Mouse (Mus musculus): ENCODE measurements around the gene Dpp9. TPM values are rescaled to one million over a fixed set of nuclear protein-coding genes. Genes with fewer than 3 reads are reported as not detected.
A peak's percentile ranks its signal among the peaks of the same experiment; 100 is the strongest.

Dpp9 gene
- total RNA-seq, 2 experiments from 2014 or later, result 17.3 to 25.4 TPM

GRCm38 (mm10) chr17:56233389-56233788, 14.7 kb upstream of the Dpp9 start:
- no peak for ATAC-seq (ENCODE audit: poor library complexity, severe bottlenecking)

GRCm38 (mm10) chr17:56229943-56230342, 11.2 kb upstream of the Dpp9 start:
- no peak for ATAC-seq (ENCODE audit: poor library complexity, severe bottlenecking)

GRCm38 (mm10) chr17:56226566-56226965, 7.9 kb upstream of the Dpp9 start:
- no peak for ATAC-seq (ENCODE audit: poor library complexity, severe bottlenecking)

GRCm38 (mm10) chr17:56224916-56225315, 6.2 kb upstream of the Dpp9 start:
- no peak for ATAC-seq (ENCODE audit: poor library complexity, severe bottlenecking)

DNA sequence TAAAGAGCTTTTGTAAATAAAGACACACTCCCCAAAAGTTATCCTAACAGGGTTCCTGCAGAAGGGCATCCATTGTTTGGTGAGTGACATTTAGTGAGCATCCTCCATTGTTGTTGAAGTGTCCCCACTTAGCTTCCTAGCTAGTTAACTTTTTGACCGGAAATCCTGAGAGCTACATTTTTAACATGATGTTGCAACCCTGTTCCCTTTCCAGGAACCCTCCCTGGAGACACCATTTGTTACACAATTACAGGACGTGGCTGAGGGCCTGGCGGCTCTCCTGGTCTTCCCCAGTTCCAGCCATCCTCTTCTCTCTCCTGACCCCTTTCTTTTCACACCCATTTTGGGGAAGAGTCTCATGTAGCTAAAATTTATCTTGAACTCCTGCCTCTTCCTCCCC, 1.1 kb upstream of the Dpp9 start:
- peak; percentile 46 for ATAC-seq (ENCODE audit: poor library complexity, severe bottlenecking)

GRCm38 (mm10) chr17:56219251-56219650, 546 bp upstream of the Dpp9 start:
- no peak for ATAC-seq (ENCODE audit: poor library complexity, severe bottlenecking)

GRCm38 (mm10) chr17:56217670-56218069, 1.0 kb downstream of the Dpp9 start:
- ATAC-seq (ENCODE audit: poor library complexity, severe bottlenecking), result no peak

DNA sequence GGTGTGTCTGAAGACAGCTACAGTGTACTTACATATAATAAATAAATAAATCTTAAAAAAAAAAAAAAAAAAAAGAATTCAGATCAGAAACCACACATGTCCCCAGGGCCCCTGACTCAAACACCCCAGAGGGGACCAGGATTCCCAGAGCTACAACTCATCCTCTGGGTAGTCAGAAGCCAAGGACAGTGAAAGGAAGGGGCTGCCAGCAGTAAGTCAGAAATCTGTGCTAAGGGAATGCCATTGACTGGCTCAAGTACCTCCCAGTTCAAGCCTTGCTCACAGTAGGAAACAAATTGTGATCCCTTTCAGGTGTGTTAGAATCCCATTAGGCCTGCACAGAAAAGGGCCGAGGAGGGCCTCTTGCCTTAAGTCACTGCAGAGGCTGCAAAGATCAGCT, 4.5 kb downstream of the Dpp9 start:
- ATAC-seq (ENCODE audit: poor library complexity, severe bottlenecking), result no peak

DNA sequence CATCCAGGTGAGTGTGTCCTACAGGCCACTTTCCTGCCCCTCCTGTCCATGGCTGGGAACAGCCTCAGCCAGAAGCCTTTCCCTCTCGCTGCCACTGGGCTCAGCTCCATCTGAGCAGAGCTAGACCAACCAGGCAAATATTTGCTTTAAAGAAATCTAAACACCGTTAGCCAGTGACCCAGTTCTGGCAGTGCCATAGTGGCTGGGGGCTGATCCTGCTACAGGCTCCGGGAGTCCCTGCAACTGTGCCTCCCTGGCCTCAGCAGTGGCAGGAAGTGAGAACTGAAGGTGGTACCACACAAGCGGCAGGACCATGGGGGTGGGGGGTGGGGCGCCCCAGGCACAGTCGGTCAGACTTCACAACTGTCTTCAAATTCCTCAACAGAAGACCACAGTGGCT, 6.0 kb downstream of the Dpp9 start:
- ATAC-seq (ENCODE audit: poor library complexity, severe bottlenecking), result no peak

GRCm38 (mm10) chr17:56211090-56211489, 7.6 kb downstream of the Dpp9 start:
- ATAC-seq (ENCODE audit: poor library complexity, severe bottlenecking), result no peak

- no peak for ATAC-seq (ENCODE audit: poor library complexity, severe bottlenecking)
These were observed 9.9 kb downstream of the Dpp9 start for GRCm38 (mm10) chr17:56208821-56209220.

- no peak for ATAC-seq (ENCODE audit: poor library complexity, severe bottlenecking)
These were observed 10.7 kb downstream of the Dpp9 start for GRCm38 (mm10) chr17:56207963-56208530.

- ATAC-seq (ENCODE audit: poor library complexity, severe bottlenecking), result no peak
These were observed 11.6 kb downstream of the Dpp9 start for GRCm38 (mm10) chr17:56206986-56207674.

GRCm38 (mm10) chr17:56206276-56206884, 12.3 kb downstream of the Dpp9 start:
- ATAC-seq (ENCODE audit: poor library complexity, severe bottlenecking), result no peak

- ATAC-seq (ENCODE audit: poor library complexity, severe bottlenecking), result no peak
These were observed 15.0 kb downstream of the Dpp9 start for GRCm38 (mm10) chr17:56203729-56204128.

DNA sequence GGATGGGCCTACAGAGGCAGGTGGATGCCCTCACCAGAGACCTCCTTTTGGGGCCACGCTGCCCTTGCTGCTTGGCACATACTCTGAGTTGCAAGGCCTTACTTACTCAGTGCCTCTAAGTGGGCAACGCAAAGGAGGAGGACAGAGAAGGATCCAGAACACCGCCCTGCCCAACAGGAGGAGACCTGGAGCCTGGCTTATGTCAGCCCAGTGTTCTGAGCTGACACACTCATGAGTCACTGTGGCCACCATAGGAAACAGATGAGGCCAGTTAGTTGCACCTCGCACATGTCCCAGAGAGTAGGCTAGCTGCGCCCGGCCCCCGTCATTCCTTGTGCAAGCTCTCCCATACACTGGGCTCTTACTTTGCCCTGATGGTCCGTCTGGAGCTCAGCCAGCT, 16.2 kb downstream of the Dpp9 start:
- no peak for ATAC-seq (ENCODE audit: poor library complexity, severe bottlenecking)

- ATAC-seq (ENCODE audit: poor library complexity, severe bottlenecking), result no peak
These were observed 17.1 kb downstream of the Dpp9 start for GRCm38 (mm10) chr17:56201642-56202041.

DNA sequence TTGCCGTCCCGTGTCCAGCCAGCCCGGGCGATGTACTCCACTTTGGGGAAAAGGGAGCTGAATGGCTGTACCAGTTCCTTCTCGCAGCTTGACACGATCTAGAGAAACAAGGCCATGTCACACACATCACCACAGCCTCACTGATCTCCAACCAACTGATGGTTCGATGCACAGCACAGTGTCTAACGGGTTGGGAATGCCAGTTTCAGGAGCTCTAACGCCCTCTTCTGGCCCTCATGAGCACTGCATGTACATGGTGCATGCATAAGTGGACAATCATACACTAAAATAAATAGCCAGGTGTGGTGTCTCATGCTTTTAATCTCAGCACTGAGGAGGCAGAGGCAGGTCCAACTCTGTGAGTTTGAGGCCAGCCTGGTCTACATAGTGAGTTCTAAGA, 18.1 kb downstream of the Dpp9 start:
- no peak for ATAC-seq (ENCODE audit: poor library complexity, severe bottlenecking)

DNA sequence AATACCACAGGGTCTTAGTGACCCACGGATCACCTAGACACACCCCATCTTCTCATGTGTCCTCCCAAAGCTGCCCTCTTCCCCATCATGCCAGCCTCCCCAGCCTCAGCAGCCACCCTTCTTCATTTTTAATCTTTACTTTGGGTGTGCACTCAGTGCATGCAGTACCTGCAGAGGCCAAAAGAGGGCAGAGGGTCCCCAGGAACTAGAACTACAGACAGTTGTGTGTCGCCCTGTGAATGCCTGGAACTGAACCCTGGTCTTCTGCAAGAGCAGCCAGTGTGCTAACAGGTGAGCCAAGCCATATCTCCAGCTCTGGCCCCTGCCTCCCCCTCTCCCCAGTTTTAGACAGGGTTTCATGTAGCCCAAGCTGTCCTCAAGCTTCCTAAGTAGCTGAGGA, 21.8 kb downstream of the Dpp9 start:
- ATAC-seq (ENCODE audit: poor library complexity, severe bottlenecking), result peak; percentile 60; the same call in 1 of the 2 replicates

DNA sequence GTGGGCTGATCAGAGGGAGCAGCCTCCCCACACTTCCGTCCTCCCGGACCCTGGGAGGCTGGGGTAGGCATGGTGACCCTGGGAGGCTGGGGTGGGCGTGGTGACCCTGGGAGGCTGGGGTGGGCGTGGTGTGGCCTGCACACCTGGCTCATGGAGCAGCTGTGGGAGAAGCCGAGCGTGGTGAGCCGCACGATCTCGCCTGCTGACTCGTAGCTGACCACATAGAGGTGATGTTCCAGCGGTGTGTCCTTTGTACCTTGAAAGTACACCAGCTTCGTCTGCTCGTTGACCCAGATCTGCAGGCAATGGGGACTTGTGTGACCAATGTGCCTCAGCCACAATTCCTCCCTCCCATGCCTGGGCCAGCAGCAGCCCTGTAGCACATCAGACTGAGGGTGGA, 23.9 kb downstream of the Dpp9 start:
- no peak for ATAC-seq (ENCODE audit: poor library complexity, severe bottlenecking)

GRCm38 (mm10) chr17:56194357-56194756, 24.3 kb downstream of the Dpp9 start:
- no peak for ATAC-seq (ENCODE audit: poor library complexity, severe bottlenecking)

DNA sequence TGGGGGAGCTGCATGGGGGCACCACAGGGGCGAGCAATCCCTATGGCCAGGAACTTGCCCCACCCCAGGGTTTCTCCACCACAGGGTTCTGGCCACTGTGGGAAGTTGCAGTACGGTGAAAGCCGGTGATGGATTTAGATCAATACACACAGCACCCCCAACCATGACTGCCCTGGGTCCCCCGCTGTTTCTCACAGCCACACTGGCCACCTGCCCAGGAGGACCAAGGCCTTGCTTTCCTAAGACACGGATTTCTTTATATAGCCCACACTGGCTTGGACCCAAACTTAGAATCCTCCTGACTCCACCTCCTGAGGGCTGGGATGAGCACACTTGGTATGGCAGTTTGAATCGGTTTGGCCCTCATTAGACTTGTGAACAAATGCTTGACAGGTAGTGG, 27.4 kb downstream of the Dpp9 start:
- ATAC-seq (ENCODE audit: poor library complexity, severe bottlenecking), result no peak
